Mouse (Mus musculus) embryonic facial prominence, embryonic 15.5 days (tissue): ENCODE measurements around the gene Fbxw5. TPM values are rescaled to one million over a fixed set of nuclear protein-coding genes. Genes with fewer than 3 reads are reported as not detected.

Experiments
- ATAC-seq: fragments of 200-750 bp; cut with Nextera tagmentation; 2 replicates; pipeline ENCODE4 v1.8.0; 2017; ENCODE audit warnings: low read depth, moderate TSS enrichment; ENCODE audit not compliant: insufficient number of reproducible peaks, low FRiP score, low TSS enrichment
- H3K27ac ChIP-seq: fragments of 300-500 bp; sonication (generic); replicated peaks from 2 replicates; pipeline ENCODE4 v1.5.1; 2015; ENCODE audit warnings: mild to moderate bottlenecking, inconsistent platforms
- H3K27me3 ChIP-seq: fragments of 300-500 bp; sonication (generic); 2 replicates; pipeline ENCODE4 v1.6.1; 2015; ENCODE audit warnings: inconsistent platforms
- H3K36me3 ChIP-seq: fragments of 300-500 bp; sonication (generic); 2 replicates; pipeline ENCODE4 v1.6.1; 2015; ENCODE audit warnings: mild to moderate bottlenecking, inconsistent platforms
- H3K4me1 ChIP-seq: fragments of 300-500 bp; sonication (generic); 2 replicates; pipeline ENCODE4 v1.6.1; 2015; ENCODE audit warnings: inconsistent platforms
- H3K4me2 ChIP-seq: fragments of 300-500 bp; sonication (generic); replicated peaks from 2 replicates; pipeline ENCODE4 v1.6.1; 2015; ENCODE audit warnings: mild to moderate bottlenecking, inconsistent platforms
- H3K4me3 ChIP-seq: fragments of 300-500 bp; sonication (generic); replicated peaks from 2 replicates; pipeline ENCODE4 v1.5.1; 2015; ENCODE audit warnings: mild to moderate bottlenecking, inconsistent platforms
- H3K9ac ChIP-seq: fragments of 300-500 bp; sonication (generic); 2 replicates; pipeline ENCODE4 v1.6.1; 2015; ENCODE audit warnings: inconsistent platforms
- H3K9me3 ChIP-seq: fragments of 300-500 bp; sonication (generic); replicated peaks from 2 replicates; pipeline ENCODE4 v1.6.1; 2016; ENCODE audit warnings: inconsistent platforms
- WGBS: fragments of 180-500 bp; shearing (Covaris S2); methylation state at CpG from one replicate; pipeline ENCODE4 v1.1.7; 2015; 5-methylcytosine and 5-hydroxymethylcytosine counted together
- polyA plus RNA-seq: library from polyadenylated mRNA; unstranded; fragments of >200 nt; fragmentation: Nextera tagmentation; extraction: Ambion mirVana; gene quantifications from 2 replicates; pipeline ENCODE4 v1.2.1, GENCODE M21; 2015

Gene Fbxw5
- polyA plus RNA-seq, 1 experiment from 2014 or later, result 96.3 TPM

- no peak overlapping the region for H3K4me2 ChIP-seq
- peaks cover 33% of the 10 kb centered on the region for H3K4me1 ChIP-seq
- H3K27ac ChIP-seq, result no peak overlapping the region
- whole genome bisulfite sequencing, result 83% methylated on average over 3 of the region's 3 CpGs
- no peak for ATAC-seq
- H3K36me3 ChIP-seq, result 0 out of 2 replicates have a peak, but pooled peaks cover 4% of the 10 kb centered on the region
- no peak overlapping the region for H3K4me3 ChIP-seq
- no peaks in the 10 kb centered on the region for H3K9me3 ChIP-seq
- H3K9ac ChIP-seq, result no peak overlapping the region
- no peaks in the 10 kb centered on the region for H3K27me3 ChIP-seq
Observed at GRCm38 (mm10) chr2:25463630-25464029, 36.9 kb upstream of the Fbxw5 start.

- Histone ChIP-seq H3K36me3 (no peaks in the 10 kb centered on the region), H3K4me1 (peaks cover 23% of the 10 kb centered on the region), H3K27ac (no peak overlapping the region), H3K9ac (no peak overlapping the region), H3K4me3 (no peak overlapping the region), H3K4me2 (no peak overlapping the region), H3K9me3 (no peaks in the 10 kb centered on the region), H3K27me3 (no peaks in the 10 kb centered on the region)
- no peak for ATAC-seq
- 77% methylated on average over 2 of the region's 2 CpGs for WGBS
Observed at GRCm38 (mm10) chr2:25465256-25465655, 35.3 kb upstream of the Fbxw5 start.

GRCm38 (mm10) chr2:25465816-25466635 is 34.5 kb upstream of the Fbxw5 start:
- no peak for ATAC-seq
- Histone ChIP-seq H3K9me3 (no peaks in the 10 kb centered on the region), H3K9ac (no peak overlapping the region), H3K4me1 (peaks cover 21% of the 10 kb centered on the region), H3K4me3 (no peak overlapping the region), H3K27ac (no peak overlapping the region), H3K36me3 (no peaks in the 10 kb centered on the region), H3K27me3 (no peaks in the 10 kb centered on the region), H3K4me2 (no peak overlapping the region)
- WGBS, result 28% methylated on average over 10 of the region's 10 CpGs

- no peak for ATAC-seq
- no peak overlapping the region for H3K9ac ChIP-seq
- no peak overlapping the region for H3K4me2 ChIP-seq
- H3K36me3 ChIP-seq, result no peaks in the 10 kb centered on the region
- H3K4me3 ChIP-seq, result no peak overlapping the region
- 69% methylated on average over 14 of the region's 14 CpGs for WGBS
- H3K4me1 ChIP-seq, result peaks cover 13% of the 10 kb centered on the region; the same call in 1 of the 2 replicates
- no peaks in the 10 kb centered on the region for H3K27me3 ChIP-seq
- no peak overlapping the region for H3K27ac ChIP-seq
- no peaks in the 10 kb centered on the region for H3K9me3 ChIP-seq
Observed at GRCm38 (mm10) chr2:25467606-25468303, 32.8 kb upstream of the Fbxw5 start.

- WGBS, result 72% methylated on average over 10 of the region's 10 CpGs
- H3K27ac ChIP-seq, result no peak overlapping the region
Observed at GRCm38 (mm10) chr2:25468962-25469915, 31.3 kb upstream of the Fbxw5 start.

GRCm38 (mm10) chr2:25469969-25470368 is 30.6 kb upstream of the Fbxw5 start, which contains the start of gene Ptgds:
TSS of gene Ptgds (minus strand) at chr2:25470046.
- peaks cover 13% of the 10 kb centered on the region; the same call in 1 of the 2 replicates for H3K4me1 ChIP-seq
- 41% methylated on average over 6 of the region's 6 CpGs for WGBS
- H3K9me3 ChIP-seq, result no peaks in the 10 kb centered on the region
- H3K36me3 ChIP-seq, result no peaks in the 10 kb centered on the region
- H3K27ac ChIP-seq, result no peak within 1 kb of the TSS
- H3K4me2 ChIP-seq, result no peak within 1 kb of the TSS
- H3K9ac ChIP-seq, result no peak within 1 kb of the TSS
- H3K4me3 ChIP-seq, result no peak within 1 kb of the TSS
- no peaks in the 10 kb centered on the region for H3K27me3 ChIP-seq
- ATAC-seq, result no peak

More at GRCm38 (mm10) chr2:25468962-25469915, 31.3 kb upstream of the Fbxw5 start:
- Histone ChIP-seq H3K4me3 (no peak overlapping the region), H3K4me1 (peaks cover 13% of the 10 kb centered on the region; the same call in 1 of the 2 replicates), H3K4me2 (no peak overlapping the region), H3K9ac (no peak overlapping the region), H3K27me3 (no peaks in the 10 kb centered on the region), H3K9me3 (no peaks in the 10 kb centered on the region), H3K36me3 (no peaks in the 10 kb centered on the region)
- peak; percentile 31; the same call in 1 of the 2 replicates for ATAC-seq

GRCm38 (mm10) chr2:25472550-25472949 is 28.0 kb upstream of the Fbxw5 start:
- Histone ChIP-seq H3K36me3 (no peaks in the 10 kb centered on the region), H3K9ac (no peak overlapping the region), H3K27me3 (no peaks in the 10 kb centered on the region), H3K4me3 (no peak overlapping the region), H3K4me2 (no peak overlapping the region), H3K4me1 (peaks cover 7% of the 10 kb centered on the region; the same call in 1 of the 2 replicates), H3K9me3 (no peaks in the 10 kb centered on the region), H3K27ac (no peak overlapping the region)
- 78% methylated on average over 2 of the region's 2 CpGs for WGBS
- ATAC-seq, result no peak

- H3K27me3 ChIP-seq, result no peaks in the 10 kb centered on the region
- H3K36me3 ChIP-seq, result no peaks in the 10 kb centered on the region
- no peak overlapping the region for H3K4me3 ChIP-seq
- H3K27ac ChIP-seq, result no peak overlapping the region
- ATAC-seq, result no peak
- 80% methylated on average over 8 of the region's 8 CpGs for WGBS
- H3K4me1 ChIP-seq, result no peaks in the 10 kb centered on the region
- H3K4me2 ChIP-seq, result no peak overlapping the region
- H3K9ac ChIP-seq, result no peak overlapping the region
- no peaks in the 10 kb centered on the region for H3K9me3 ChIP-seq
Observed at GRCm38 (mm10) chr2:25477541-25477940, 23.0 kb upstream of the Fbxw5 start.

- no peaks in the 10 kb centered on the region for H3K4me1 ChIP-seq
- H3K9me3 ChIP-seq, result no peaks in the 10 kb centered on the region
- H3K4me3 ChIP-seq, result no peak overlapping the region
- WGBS, result 90% methylated on average over 3 of the region's 3 CpGs
- no peaks in the 10 kb centered on the region for H3K27me3 ChIP-seq
- no peak for ATAC-seq
- H3K4me2 ChIP-seq, result no peak overlapping the region
- H3K27ac ChIP-seq, result no peak overlapping the region
- H3K36me3 ChIP-seq, result no peaks in the 10 kb centered on the region
- H3K9ac ChIP-seq, result no peak overlapping the region
Observed at GRCm38 (mm10) chr2:25477967-25478675, 22.4 kb upstream of the Fbxw5 start.

GRCm38 (mm10) chr2:25479551-25480311 is 20.8 kb upstream of the Fbxw5 start:
- H3K4me1 ChIP-seq, result no peaks in the 10 kb centered on the region
- peak overlapping the region; percentile 18; the same call in 1 of the 2 replicates for H3K27ac ChIP-seq
- H3K36me3 ChIP-seq, result no peaks in the 10 kb centered on the region
- no peak overlapping the region for H3K4me2 ChIP-seq
- ATAC-seq, result no peak
- H3K27me3 ChIP-seq, result no peaks in the 10 kb centered on the region
- no peak overlapping the region for H3K9ac ChIP-seq
- no peak overlapping the region for H3K4me3 ChIP-seq
- no peaks in the 10 kb centered on the region for H3K9me3 ChIP-seq
- WGBS, result 59% methylated on average over 10 of the region's 10 CpGs
